Mouse (Mus musculus) cerebellum, adult 8-10 months (tissue): ENCODE data around the gene Fam189a1.

ENCODE experiments used
- DNase-seq: peaks from one replicate; pipeline ENCODE4 v3.0.0; 2022

Gene Fam189a1

GRCm38 (mm10) chr7:65156514-65156911 lies at the start of gene Fam189a1:
Gene Fam189a1 (minus strand): TSS chr7:65156570.
- peak; percentile 38 for DNase-seq

GRCm38 (mm10) chr7:65206021-65206420 lies 49.7 kb upstream of the Fam189a1 start:
- no peak for DNase-seq

- DNase-seq, result no peak
Observed at GRCm38 (mm10) chr7:65202719-65203118, 46.3 kb upstream of the Fam189a1 start.

- DNase-seq, result no peak
Observed at GRCm38 (mm10) chr7:65180694-65181093, 24.3 kb upstream of the Fam189a1 start.

- no peak for DNase-seq
Observed at GRCm38 (mm10) chr7:65170762-65171161, 14.4 kb upstream of the Fam189a1 start.

- DNase-seq, result no peak
Observed at GRCm38 (mm10) chr7:65157031-65158025, 958 bp upstream of the Fam189a1 start.

- peak; percentile 48 for DNase-seq
Observed at GRCm38 (mm10) chr7:65155628-65156513, 499 bp downstream of the Fam189a1 start.

GRCm38 (mm10) chr7:65154576-65154975 lies 1.8 kb downstream of the Fam189a1 start:
- DNase-seq, result no peak

- no peak for DNase-seq
Observed at GRCm38 (mm10) chr7:65153846-65154245, 2.5 kb downstream of the Fam189a1 start.

GRCm38 (mm10) chr7:65151526-65151925 lies 4.8 kb downstream of the Fam189a1 start:
- DNase-seq, result no peak

- no peak for DNase-seq
Observed at GRCm38 (mm10) chr7:65149040-65149439, 7.3 kb downstream of the Fam189a1 start.

- no peak for DNase-seq
Observed at GRCm38 (mm10) chr7:65144881-65145280, 11.5 kb downstream of the Fam189a1 start.

- DNase-seq, result no peak
Observed at GRCm38 (mm10) chr7:65141907-65142698, 14.3 kb downstream of the Fam189a1 start.

GRCm38 (mm10) chr7:65140832-65141231 lies 15.5 kb downstream of the Fam189a1 start:
- DNase-seq, result no peak

GRCm38 (mm10) chr7:65140099-65140498 lies 16.3 kb downstream of the Fam189a1 start:
- DNase-seq, result no peak

GRCm38 (mm10) chr7:65123766-65124165 lies 32.6 kb downstream of the Fam189a1 start:
- DNase-seq, result no peak

GRCm38 (mm10) chr7:65116903-65117302 lies 39.5 kb downstream of the Fam189a1 start:
- DNase-seq, result no peak

- no peak for DNase-seq
Observed at GRCm38 (mm10) chr7:65115366-65115765, 41.0 kb downstream of the Fam189a1 start.

- DNase-seq, result no peak
Observed at GRCm38 (mm10) chr7:65111664-65112063, 44.7 kb downstream of the Fam189a1 start.

GRCm38 (mm10) chr7:65105566-65105965 lies 50.8 kb downstream of the Fam189a1 start:
- peak; percentile 7 for DNase-seq

GRCm38 (mm10) chr7:65105097-65105467 lies 51.3 kb downstream of the Fam189a1 start:
- DNase-seq, result peak; percentile 87
